Mouse (Mus musculus) limb, embryonic 13.5 days (tissue): ENCODE measurements at regions not wholly inside any gene's neighbourhood (a gene's known extent, or its start where the extent isn't known, plus 50 kb on each side); places are given as distances from the start of the nearest gene placed in this dataset.
"Not testable (repeated sequence)": the region's sequence is repeated elsewhere in the genome, so short reads cannot be mapped to it uniquely, and the experiment has no call there.

Experiments
- ATAC-seq: fragments of 200-750 bp; cut with Nextera tagmentation; 2 replicates; pipeline ENCODE4 v1.8.0; 2017; ENCODE audit warnings: low read depth, moderate number of reproducible peaks, moderate TSS enrichment; ENCODE audit not compliant: low FRiP score
- H3K27ac ChIP-seq: fragments of 300-500 bp; sonication (generic); 2 replicates; pipeline ENCODE4 v1.5.1; 2015; ENCODE audit warnings: inconsistent platforms, mild to moderate bottlenecking, moderate library complexity
- H3K27me3 ChIP-seq: fragments of 300-500 bp; sonication (generic); 2 replicates; pipeline ENCODE4 v1.6.1; 2015; ENCODE audit warnings: mild to moderate bottlenecking, inconsistent platforms
- H3K36me3 ChIP-seq: fragments of 300-500 bp; sonication (generic); 2 replicates; pipeline ENCODE4 v1.6.1; 2015; ENCODE audit warnings: inconsistent platforms, mild to moderate bottlenecking, moderate library complexity
- H3K4me1 ChIP-seq: fragments of 300-500 bp; sonication (generic); 2 replicates; pipeline ENCODE4 v1.6.1; 2015; ENCODE audit warnings: inconsistent platforms
- H3K4me2 ChIP-seq: fragments of 300-500 bp; sonication (generic); replicated peaks from 2 replicates; pipeline ENCODE4 v1.6.1; 2015; ENCODE audit warnings: inconsistent platforms, mild to moderate bottlenecking, moderate library complexity
- H3K4me3 ChIP-seq: fragments of 300-500 bp; sonication (generic); 2 replicates; pipeline ENCODE4 v1.5.1; 2015; ENCODE audit warnings: moderate library complexity, mild to moderate bottlenecking, inconsistent platforms
- H3K9ac ChIP-seq: fragments of 300-500 bp; sonication (generic); 2 replicates; pipeline ENCODE4 v1.6.1; 2015; ENCODE audit warnings: mild to moderate bottlenecking, inconsistent platforms
- H3K9me3 ChIP-seq: fragments of 300-500 bp; sonication (generic); 2 replicates; pipeline ENCODE4 v1.6.1; 2016; ENCODE audit warnings: inconsistent platforms
- WGBS: fragments of 180-500 bp; shearing (Covaris S2); methylation state at CpG from one replicate; pipeline ENCODE4 v1.1.7; 2015; 5-methylcytosine and 5-hydroxymethylcytosine counted together

DNA sequence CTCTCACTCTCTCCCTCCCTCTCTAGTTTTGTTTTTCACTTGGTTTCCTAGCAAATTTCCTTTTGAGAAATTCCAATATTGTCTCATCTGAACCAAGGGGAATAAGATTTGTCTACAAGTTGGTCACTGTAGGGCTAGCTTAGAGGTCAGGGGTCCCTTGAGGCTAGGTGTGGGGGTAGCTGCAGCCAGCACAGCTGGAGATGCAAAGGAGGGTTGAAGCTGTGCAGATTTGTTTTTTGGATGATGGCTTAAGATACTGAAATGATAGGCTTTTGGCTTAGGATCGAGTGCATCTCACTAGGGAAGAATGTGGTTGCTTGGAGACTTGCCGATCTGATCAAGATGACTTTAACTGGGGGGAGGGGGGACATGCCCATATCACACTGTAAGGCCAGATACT, 88.3 kb upstream of the Tmem28 start:
- Histone ChIP-seq H3K27ac (no peak overlapping the region), H3K4me3 (no peak overlapping the region), H3K36me3 (no peaks in the 10 kb centered on the region), H3K9me3 (no peaks in the 10 kb centered on the region), H3K4me1 (no peaks in the 10 kb centered on the region), H3K4me2 (no peak overlapping the region), H3K9ac (no peak overlapping the region), H3K27me3 (peaks cover 43% of the 10 kb centered on the region)
- WGBS = 85% methylated on average over 2 of the region's 2 CpGs
- no peak for ATAC-seq

DNA sequence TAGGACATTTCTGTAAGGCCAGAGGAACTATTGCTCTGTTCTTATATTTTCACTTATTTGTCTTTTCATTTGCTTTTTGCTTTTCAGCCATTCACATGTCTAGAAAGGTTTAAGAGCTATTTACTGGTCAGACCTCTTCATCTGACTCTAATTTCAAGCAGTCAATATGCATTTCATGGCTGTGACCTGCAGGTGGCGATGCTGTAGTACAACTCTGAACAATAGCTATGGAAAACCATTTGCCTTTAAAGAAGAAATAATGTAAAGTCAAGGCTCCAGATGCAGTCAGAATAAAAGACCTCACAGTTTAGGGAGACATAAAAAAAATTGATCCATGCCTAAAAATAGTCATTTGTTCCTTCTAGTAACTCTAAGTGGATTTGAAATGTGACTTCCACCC, 95.7 kb upstream of the Tmem28 start:
- Histone ChIP-seq H3K9me3 (no peaks in the 10 kb centered on the region), H3K4me1 (no peaks in the 10 kb centered on the region), H3K9ac (no peak overlapping the region), H3K36me3 (no peaks in the 10 kb centered on the region), H3K27ac (no peak overlapping the region), H3K27me3 (peaks cover 18% of the 10 kb centered on the region; the same call in 1 of the 2 replicates), H3K4me3 (no peak overlapping the region), H3K4me2 (no peak overlapping the region)
- 2% methylated on average over 1 of the region's 1 CpGs for WGBS
- no peak for ATAC-seq

DNA sequence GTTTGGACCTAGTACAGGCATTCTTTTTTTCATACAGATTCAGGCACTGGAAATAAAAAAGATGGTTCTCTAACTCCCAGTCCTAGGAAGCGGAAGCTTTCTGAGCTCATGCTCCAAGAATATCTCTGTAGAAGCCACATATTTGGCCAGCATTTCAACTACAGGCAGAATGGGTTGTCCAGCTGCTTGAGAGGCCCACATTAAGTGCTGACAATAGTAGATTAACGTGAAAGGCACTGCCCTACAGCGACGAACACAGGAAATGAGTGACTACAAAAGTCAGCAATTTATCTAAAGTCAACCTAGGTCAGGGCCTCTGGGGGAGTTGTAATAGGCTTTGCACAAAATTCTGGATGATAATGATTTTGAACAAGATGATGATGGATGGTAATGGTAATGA, 125.5 kb upstream of the Tmem28 start:
- Histone ChIP-seq H3K36me3 (no peaks in the 10 kb centered on the region), H3K4me1 (no peaks in the 10 kb centered on the region), H3K4me3 (no peak overlapping the region), H3K27ac (no peak overlapping the region), H3K27me3 (peaks cover 17% of the 10 kb centered on the region; the same call in 1 of the 2 replicates), H3K4me2 (no peak overlapping the region), H3K9me3 (no peaks in the 10 kb centered on the region), H3K9ac (no peak overlapping the region)
- no peak for ATAC-seq
- WGBS = 58% methylated on average over 4 of the region's 4 CpGs

DNA sequence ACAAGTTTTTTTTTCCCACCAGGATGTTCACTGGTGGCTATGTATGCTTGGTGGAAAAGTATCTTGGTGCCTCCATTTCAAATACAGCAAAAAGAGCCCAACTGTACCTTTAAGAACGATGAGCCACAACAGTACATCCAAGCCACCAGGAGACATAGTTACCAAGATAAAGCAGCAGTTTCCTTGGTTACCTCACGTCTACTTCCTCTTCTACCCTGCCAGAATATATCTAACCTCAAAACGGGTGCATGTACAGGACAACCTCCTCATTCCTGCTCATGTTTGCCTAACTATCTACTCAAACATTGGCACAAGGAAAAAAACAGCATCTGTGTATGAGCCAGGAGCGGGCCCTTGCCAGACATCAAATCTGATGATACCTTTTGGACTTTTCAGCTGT, 129.8 kb upstream of the Tmem28 start:
- Histone ChIP-seq H3K9me3 (no peaks in the 10 kb centered on the region), H3K4me3 (no peak overlapping the region), H3K27me3 (peaks cover 23% of the 10 kb centered on the region; the same call in 1 of the 2 replicates), H3K27ac (no peak overlapping the region), H3K36me3 (no peaks in the 10 kb centered on the region), H3K4me2 (no peak overlapping the region), H3K9ac (no peak overlapping the region), H3K4me1 (no peaks in the 10 kb centered on the region)
- WGBS = 71% methylated on average over 4 of the region's 4 CpGs
- no peak for ATAC-seq

DNA sequence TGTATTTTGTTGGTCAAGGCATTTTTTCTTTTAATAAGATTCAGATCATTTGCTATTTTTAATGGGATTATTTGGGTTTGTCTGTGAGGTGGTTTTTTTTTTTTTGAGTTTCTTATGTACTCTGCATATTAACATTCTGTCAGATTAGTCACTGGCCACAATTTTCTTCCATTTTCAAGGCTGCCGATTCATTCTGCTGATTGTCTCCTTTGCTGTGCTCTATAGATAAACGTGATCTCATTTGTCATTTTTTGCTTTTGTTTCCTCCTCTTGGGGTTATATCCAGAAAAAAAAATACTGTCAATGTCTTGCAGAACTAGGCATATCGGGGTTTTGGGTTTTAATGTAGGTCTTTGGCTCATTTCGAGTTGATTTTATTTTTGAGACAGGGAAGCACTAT, 131.1 kb upstream of the Tmem28 start:
- ATAC-seq = no peak
- 82% methylated on average over 4 of the region's 4 CpGs for WGBS
- Histone ChIP-seq H3K4me3 (no peak overlapping the region), H3K4me2 (no peak overlapping the region), H3K4me1 (no peaks in the 10 kb centered on the region), H3K27me3 (peaks cover 24% of the 10 kb centered on the region; the same call in 1 of the 2 replicates), H3K9me3 (no peaks in the 10 kb centered on the region), H3K27ac (no peak overlapping the region), H3K36me3 (no peaks in the 10 kb centered on the region), H3K9ac (no peak overlapping the region)

DNA sequence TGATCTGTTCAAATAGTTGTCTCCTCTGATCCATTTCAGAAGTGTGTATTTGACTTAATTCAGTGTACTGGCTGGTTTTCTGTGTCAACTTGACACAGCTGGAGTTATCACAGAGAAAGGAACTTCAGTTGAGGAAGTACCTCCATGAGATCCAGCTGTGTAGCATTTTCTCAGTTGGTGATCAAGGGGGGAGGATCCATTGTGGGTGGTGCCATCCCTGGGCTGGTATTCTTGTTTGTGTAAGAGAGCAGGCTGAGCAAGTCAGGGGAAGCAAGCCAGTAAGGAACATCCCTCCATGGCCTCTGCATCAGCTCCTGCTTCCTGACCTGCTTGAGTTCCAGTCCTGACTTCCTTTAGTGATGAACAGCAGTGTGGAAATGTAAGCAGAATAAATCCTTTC, 138.3 kb upstream of the Tmem28 start:
- not testable (repeated sequence) for H3K27ac ChIP-seq, H3K4me1 ChIP-seq, H3K4me3 ChIP-seq, H3K9me3 ChIP-seq, H3K9ac ChIP-seq, ATAC-seq, H3K4me2 ChIP-seq, H3K36me3 ChIP-seq
- peaks cover 13% of the 10 kb centered on the region; the same call in 1 of the 2 replicates for H3K27me3 ChIP-seq

DNA sequence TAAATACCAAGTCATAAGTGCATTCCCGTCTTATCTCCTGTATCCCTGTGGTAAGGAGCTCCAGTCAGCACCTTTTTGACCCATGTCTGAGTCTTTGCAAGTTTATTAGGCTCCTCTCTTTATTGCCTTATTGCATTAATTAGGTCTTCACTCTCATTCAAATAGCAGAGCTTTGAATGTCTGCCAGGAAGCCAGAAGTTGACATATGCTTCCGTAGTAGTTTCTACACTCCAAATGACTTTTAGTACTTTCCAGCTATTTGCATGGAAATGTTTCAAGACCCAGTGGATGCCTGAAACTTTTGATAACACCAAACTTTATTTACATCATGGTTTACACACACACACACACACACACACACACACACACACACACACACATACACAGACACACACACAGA, 153.2 kb upstream of the Tmem28 start:
- H3K36me3 ChIP-seq = no peaks in the 10 kb centered on the region
- H3K9me3 ChIP-seq = no peaks in the 10 kb centered on the region
- no peak overlapping the region for H3K4me2 ChIP-seq
- H3K27me3 ChIP-seq = peaks cover 41% of the 10 kb centered on the region
- peaks cover under 1% of the 10 kb centered on the region; the same call in 1 of the 2 replicates for H3K4me1 ChIP-seq
- no peak overlapping the region for H3K27ac ChIP-seq
- H3K9ac ChIP-seq = no peak overlapping the region
- 50% methylated on average over 2 of the region's 2 CpGs for whole genome bisulfite sequencing
- H3K4me3 ChIP-seq = no peak overlapping the region
- no peak for ATAC-seq

- Histone ChIP-seq H3K4me2 (no peak overlapping the region), H3K36me3 (no peaks in the 10 kb centered on the region), H3K4me1 (peaks cover 11% of the 10 kb centered on the region), H3K27me3 (peaks cover 58% of the 10 kb centered on the region), H3K27ac (no peak overlapping the region), H3K9me3 (no peaks in the 10 kb centered on the region), H3K4me3 (no peak overlapping the region), H3K9ac (no peak overlapping the region)
- WGBS = 29% methylated on average over 3 of the region's 3 CpGs
- ATAC-seq = no peak
Observed at GRCm38 (mm10) chrX:99662566-99662965, 158.3 kb upstream of the Tmem28 start.

DNA sequence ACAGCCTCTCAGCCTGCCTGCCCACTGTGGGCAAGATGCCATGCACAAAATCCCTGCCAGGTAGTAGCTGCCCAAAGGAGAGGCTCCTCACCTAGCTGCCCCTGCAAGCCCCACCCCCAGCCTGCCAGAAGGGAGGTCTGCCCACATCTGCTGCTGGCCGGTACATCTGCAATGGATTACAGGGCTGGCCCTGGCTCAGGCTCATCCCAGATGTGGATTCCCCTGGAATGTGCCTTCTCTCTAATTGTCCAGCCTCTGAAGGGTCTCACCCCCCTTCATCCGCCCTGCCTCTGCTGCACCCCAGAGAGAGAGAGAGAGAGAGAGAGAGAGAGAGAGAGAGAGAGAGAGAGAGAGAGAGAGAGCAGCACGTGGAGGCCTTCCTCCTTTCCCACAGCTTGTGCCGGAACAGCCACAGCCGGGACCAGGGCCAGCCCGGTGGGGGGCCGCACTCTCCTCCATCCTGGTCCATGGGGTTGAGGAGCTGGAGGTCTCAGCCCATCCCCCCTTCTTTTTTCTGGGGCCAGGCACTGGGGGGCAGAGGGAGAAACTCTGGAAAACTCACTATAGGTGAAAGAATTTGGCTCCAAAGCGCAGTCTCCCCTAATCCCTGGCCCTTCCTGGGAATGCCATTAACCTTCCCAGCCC, 161.2 kb upstream of the Tmem28 start:
- peak; percentile 76 for ATAC-seq
- WGBS = 26% methylated on average over 6 of the region's 8 CpGs
- Histone ChIP-seq H3K27me3 (peaks cover 70% of the 10 kb centered on the region), H3K4me3 (no peak overlapping the region), H3K27ac (no peak overlapping the region), H3K9ac (no peak overlapping the region), H3K36me3 (no peaks in the 10 kb centered on the region), H3K9me3 (no peaks in the 10 kb centered on the region), H3K4me1 (peaks cover 11% of the 10 kb centered on the region), H3K4me2 (no peak overlapping the region)

- peak; percentile 35; the same call in 1 of the 2 replicates for ATAC-seq
- no peak overlapping the region for H3K9ac ChIP-seq
Observed at GRCm38 (mm10) chrX:99657790-99658451, 162.9 kb upstream of the Tmem28 start.

GRCm38 (mm10) chrX:99656988-99657387, 163.8 kb upstream of the Tmem28 start:
- peaks cover 4% of the 10 kb centered on the region for H3K4me1 ChIP-seq
- no peak overlapping the region for H3K27ac ChIP-seq
- no peak overlapping the region for H3K4me3 ChIP-seq
- H3K9ac ChIP-seq = no peak overlapping the region
- no peak for ATAC-seq
- WGBS = 84% methylated on average over 6 of the region's 6 CpGs
- H3K4me2 ChIP-seq = no peak overlapping the region
- no peaks in the 10 kb centered on the region for H3K36me3 ChIP-seq
- H3K9me3 ChIP-seq = no peaks in the 10 kb centered on the region
- H3K27me3 ChIP-seq = peaks cover 63% of the 10 kb centered on the region

More at GRCm38 (mm10) chrX:99657790-99658451, 162.9 kb upstream of the Tmem28 start:
- Histone ChIP-seq H3K36me3 (no peaks in the 10 kb centered on the region), H3K9me3 (no peaks in the 10 kb centered on the region), H3K27ac (no peak overlapping the region), H3K4me3 (no peak overlapping the region), H3K27me3 (peaks cover 62% of the 10 kb centered on the region), H3K4me1 (peaks cover 11% of the 10 kb centered on the region), H3K4me2 (no peak overlapping the region; the same call in 1 of the 2 replicates)
- 17% methylated on average over 8 of the region's 8 CpGs for WGBS

- H3K4me1 ChIP-seq = 0 out of 2 replicates have a peak, but pooled peaks cover 6% of the 10 kb centered on the region
- H3K36me3 ChIP-seq = no peaks in the 10 kb centered on the region
- H3K27ac ChIP-seq = no peak overlapping the region
- no peak overlapping the region for H3K4me2 ChIP-seq
- H3K27me3 ChIP-seq = peaks cover 55% of the 10 kb centered on the region; the same call in 1 of the 2 replicates
- ATAC-seq = no peak
- WGBS = 74% methylated on average over 2 of the region's 2 CpGs
- no peaks in the 10 kb centered on the region for H3K9me3 ChIP-seq
- H3K4me3 ChIP-seq = no peak overlapping the region
- no peak overlapping the region for H3K9ac ChIP-seq
Observed at GRCm38 (mm10) chrX:99632211-99632775, 161.2 kb upstream of the Pja1 start.
